Mouse (Mus musculus): ENCODE results near the gene Mdga1.

- TF ChIP-seq TCF3 (IDR thresholded peaks at IDR 0.05; ENCODE audit: insufficient read length, low read depth) (no peak), MYOG (IDR thresholded peaks at IDR 0.05; ENCODE audit: control insufficient read depth in 1 of 3, insufficient read depth in 1 of 3, insufficient read length in 2 of 3, low read depth in 2 of 3) (no peak), POLR2A (IDR thresholded peaks at IDR 0.05; ENCODE audit: insufficient read length, low read depth) (no peak), MAX (IDR thresholded peaks at IDR 0.05; ENCODE audit: low read depth) (no peak), POLR2AphosphoS2 (IDR thresholded peaks at IDR 0.05; ENCODE audit: insufficient read length, low read depth) (no peak), E2F4 (IDR thresholded peaks at IDR 0.05; ENCODE audit: insufficient read depth) (no peak), TCF12 (IDR thresholded peaks at IDR 0.05; ENCODE audit: insufficient read depth, poor library complexity, severe bottlenecking) (no peak), USF1 (IDR thresholded peaks at IDR 0.05; ENCODE audit: low read depth) (no peak), SRF (IDR thresholded peaks at IDR 0.05; ENCODE audit: control insufficient read depth, insufficient read length, low read depth) (no peak), CEBPB (IDR thresholded peaks at IDR 0.05; ENCODE audit: insufficient read depth, poor library complexity, severe bottlenecking) (no peak), MYOD1 (IDR thresholded peaks at IDR 0.05; ENCODE audit: control insufficient read depth in 1 of 3, insufficient read length in 2 of 3, low read depth in 2 of 3) (no peak)
These were observed 191.9 kb downstream of the Mdga1 start for GRCm38 (mm10) chr17:29778021-29778420.
